Mouse (Mus musculus): ENCODE data around the gene Fbln7.
A peak's percentile ranks its signal among the peaks of the same experiment; 100 is the strongest.

Gene Fbln7

GRCm38 (mm10) chr2:128875526-128875925 is 12.7 kb downstream of the Fbln7 start:
- no peak for DNase-seq

DNA sequence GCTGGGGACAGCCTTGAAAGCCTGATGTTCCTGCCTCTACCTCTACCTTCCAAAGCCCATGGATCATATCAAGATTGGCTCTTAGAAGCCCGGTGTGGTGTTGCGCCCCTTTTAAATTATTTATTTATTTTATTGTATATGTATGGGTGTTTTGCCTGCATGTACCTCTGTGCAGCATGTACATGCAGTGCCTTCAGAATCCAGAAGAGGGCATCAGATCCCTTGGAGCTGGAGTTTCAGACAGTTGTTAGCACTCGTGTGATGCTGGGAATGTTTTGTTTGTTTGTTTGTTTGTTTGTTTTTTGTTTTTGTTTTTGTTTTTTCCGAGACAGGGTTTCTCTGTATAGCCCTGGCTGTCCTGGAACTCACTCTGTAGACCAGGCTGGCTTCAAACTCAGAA is 18.5 kb downstream of the Fbln7 start:
- peak; percentile 41 to 48 for DNase-seq

GRCm38 (mm10) chr2:128885225-128885811 is 22.5 kb downstream of the Fbln7 start:
- no peak for DNase-seq

DNA sequence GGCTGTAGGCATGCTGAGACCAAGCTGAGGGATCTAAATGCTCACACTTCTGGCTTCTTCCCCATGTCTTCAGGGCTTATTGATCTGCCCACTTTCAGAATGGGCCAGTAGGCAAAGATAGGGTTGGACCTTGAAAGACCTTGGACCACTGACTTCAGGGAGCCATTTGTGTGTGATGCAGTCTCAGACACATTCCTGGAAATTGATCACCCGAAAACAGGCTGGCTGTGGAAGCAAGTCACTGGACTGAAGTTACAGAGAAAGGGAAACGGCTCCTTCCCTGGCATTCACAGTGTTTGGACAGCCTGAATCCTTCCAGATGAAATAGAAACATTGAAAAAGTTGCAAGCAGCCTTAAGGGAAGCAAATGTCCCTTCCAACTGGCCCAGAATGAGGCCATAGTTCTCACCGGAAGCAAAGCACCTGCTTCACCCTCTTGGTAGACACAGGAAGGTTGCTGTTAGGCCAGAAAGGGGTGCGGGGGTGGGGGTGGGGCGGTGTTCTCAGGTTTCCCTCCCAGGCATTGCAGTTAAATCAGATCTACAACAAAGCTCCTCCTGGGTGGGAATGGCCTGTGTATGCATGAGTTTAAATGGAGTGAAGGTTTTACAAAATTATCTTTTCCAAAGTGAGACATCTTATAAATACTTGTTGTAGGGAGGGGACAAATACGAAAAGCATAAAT is 25.2 kb downstream of the Fbln7 start:
- DNase-seq: no peak

DNA sequence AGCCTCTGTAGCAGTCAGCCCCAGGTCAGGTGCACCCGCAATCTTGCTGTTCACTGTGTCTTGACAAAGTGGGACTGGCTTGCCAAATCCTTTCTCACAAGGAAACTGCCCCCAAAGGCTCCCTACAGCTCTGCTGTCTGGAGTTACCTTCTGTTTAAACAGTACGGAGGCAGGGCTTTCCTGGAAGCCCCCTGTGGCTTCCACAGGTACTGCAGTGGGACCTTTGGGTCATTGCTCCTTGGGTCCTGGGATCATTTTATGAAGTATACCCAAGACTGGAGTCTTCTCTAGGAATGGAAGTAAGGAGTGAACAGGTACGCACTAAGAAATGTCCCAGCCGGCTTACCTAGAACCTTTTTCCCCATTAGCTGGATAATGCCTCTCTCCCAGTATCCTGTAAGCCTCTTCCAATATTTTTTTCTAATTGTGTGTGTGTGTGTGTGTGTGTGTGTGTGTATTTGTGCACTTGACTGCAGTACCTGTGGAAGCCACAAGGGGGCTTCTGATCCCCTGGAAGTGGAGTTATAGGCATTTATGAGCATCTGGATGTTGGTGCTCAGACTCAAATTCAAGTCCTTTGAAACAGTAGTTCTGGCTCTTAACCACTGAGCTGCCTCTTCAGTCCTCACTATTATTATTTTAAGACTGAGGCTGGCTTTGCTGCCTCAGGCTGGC is 28.0 kb downstream of the Fbln7 start:
- peak; percentile 11 for DNase-seq

DNA sequence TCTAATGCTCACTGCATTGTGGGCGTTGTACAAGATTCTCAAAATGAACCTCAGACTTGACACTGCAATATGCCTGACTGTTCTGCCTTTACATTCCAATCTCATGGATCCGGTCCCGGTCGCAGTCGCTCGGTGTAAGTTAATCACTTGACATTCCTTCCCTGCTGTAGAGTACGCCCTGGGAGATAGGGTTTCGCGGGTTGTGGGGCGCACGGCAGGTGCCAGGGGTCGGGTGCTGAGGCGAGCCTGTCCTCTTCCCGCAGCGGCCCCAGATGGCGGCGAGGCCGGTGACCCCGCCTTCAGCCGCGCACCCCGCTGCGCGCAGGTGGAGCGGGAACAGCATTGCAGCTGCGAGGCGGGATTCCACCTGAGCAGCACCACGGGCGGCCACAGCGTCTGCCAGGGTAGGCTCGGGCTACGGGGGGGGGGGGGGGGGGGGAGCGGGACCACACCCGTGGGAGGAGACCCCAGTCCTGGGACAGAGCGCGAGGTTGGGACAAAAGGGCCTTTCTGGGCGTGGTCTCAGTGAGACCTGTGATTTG is 29.5 kb downstream of the Fbln7 start:
- DNase-seq: no peak

GRCm38 (mm10) chr2:128902843-128903242 is 40.1 kb downstream of the Fbln7 start:
- DNase-seq: no peak

DNA sequence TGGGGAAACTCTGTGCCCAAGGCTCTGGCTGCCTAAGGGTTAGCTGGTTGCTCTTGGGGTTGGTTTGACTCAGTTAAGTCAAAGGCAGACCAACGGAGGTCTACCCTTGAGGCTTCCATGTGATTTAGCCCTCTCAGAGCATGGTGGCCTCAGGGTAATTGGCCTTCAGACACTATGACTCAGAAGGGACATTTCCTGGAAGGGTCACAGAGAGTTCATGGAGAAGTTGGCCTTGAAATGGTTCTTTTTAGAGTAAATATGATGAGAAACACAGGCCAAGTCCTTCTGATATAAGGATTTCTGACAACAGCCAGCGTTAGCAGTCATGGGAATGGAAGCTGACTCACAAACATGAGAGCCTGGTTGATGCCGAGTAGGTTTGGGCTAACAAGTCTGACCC is 40.9 kb downstream of the Fbln7 start:
- DNase-seq: no peak

DNA sequence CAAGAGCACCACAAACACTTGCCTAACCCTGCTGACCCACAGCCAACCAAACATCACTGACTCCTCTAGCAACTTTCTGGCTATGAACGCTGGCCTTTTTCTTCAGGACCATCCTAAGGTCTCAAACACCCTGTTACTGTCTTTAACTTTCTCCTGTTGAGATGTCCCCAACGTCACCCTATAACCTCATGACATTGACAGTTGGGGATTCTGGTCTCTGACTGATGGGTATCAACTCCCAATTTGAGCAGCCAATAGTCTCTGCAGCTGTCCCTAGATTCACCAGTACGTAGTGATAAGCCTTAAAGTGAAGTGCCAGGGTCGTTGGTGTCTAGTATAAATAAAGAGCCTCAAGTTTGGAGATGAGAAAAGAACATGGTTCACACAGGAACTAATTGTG is 52.2 kb downstream of the Fbln7 start:
- no peak for DNase-seq

DNA sequence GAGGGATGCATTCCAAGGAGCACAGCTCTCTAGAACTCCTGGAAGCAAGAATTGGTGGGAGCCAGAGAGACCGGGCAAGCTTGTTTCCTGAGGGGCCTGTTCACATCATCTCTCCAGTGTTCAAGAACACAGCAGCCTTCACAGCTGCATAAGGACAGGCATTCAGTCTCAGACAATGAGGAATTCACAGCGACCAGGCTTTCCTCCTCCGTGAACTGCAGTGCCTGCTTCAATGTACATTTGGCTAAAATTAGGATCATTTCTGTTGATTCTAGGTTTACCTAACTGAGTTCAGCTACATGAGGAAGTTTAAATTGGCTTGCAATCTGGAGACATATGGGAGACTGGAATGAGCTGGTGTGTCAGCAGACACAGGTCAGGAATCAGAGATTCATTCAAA is 53.7 kb downstream of the Fbln7 start:
- DNase-seq: no peak

- no peak for DNase-seq
Observed at GRCm38 (mm10) chr2:128924799-128925198, 62.0 kb downstream of the Fbln7 start.

DNA sequence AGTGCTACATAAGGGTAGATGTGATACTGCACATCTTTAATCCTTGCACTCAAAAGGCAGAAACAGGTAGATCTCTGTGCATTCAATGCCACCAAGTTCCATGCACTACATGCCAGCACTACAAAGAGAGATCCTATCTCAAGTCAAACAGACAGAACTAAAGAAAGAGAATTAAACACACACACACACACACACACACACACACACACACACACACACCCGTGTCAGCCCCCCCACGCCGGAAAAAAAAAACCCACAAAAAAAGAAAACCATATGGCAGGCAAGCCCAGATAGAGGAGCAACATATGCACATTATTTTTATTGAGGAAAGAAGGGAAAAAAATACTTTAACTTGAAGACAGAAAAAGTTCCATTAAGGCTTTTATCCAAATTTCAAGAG is 65.7 kb downstream of the Fbln7 start:
- DNase-seq: no peak

GRCm38 (mm10) chr2:128930704-128931103 is 67.9 kb downstream of the Fbln7 start:
- no peak for DNase-seq

DNA sequence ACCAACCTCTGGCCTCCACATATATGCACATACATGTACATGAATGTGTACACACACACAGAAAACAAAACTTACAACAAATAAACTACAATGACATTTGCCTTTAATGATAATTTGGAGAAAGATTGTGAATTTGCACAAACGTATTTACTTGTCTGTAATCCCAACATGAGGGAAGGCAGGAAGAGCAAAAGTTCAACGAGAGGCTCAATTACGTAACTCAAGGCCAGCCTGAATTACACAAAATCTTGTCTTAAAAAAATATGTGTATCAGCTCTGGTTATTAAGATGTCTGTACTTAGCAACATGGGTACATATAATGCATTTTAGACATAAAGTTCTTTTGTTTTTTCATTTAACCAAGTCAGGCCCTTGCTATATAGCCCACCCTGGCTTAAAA is 73.5 kb downstream of the Fbln7 start:
- DNase-seq: no peak

DNA sequence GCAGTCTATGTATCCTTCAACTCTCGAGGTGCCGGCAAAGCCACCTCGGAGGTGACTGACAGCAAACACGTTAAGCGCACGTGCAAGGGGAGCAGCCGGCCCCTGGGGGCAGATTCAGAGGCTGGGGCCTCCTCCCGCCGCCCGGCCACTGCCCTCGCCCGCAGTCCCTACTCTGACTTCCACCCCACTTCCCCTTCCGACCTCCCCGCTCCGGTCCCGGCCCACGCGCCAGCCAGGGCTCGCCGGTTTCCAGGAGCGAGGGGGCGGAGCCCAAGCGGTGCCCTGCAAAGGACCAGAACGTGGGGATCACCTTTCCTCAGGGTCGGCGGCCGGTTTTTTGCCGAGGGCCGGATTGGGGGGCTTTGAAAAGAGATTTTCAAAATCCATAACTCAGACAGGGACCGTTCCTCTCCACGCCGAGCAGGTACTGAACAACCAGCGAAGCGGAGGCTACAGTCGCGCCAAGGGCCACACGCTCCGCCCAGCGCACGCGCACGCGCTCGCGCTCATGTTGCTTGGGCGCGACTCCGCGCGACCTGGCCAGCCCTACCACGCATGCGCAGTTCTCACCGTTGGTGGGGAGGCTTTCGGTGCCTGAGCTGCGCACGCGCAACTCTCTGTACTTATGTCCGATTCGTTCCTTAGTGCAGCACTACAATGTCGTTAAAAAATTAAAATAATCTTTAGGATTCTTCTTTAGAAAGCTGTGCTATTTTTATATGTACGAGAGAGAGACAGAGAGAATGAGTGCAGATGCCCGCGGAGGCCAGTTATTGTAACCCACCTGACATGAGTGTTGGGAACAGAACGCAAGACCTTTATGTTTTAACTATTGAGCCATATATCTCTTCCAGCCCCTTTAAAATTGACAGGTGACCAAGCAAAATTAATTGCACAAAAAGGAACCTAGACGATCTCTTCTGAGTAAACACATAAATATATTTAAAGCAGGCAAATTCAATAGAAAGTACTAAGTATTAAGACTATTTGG is 81.1 kb downstream of the Fbln7 start, which contains the start of gene Zc3h8:
Gene Zc3h8, minus strand, starts transcription at position 540 of the 991 bp plus-strand sequence.
- DNase-seq: peak; percentile 96 to 97
